Mouse (Mus musculus): ENCODE results near the gene Olfr1564.
"Not testable (repeated sequence)": the region's sequence is repeated elsewhere in the genome, so short reads cannot be mapped to it uniquely, and the experiment has no call there.

Gene Olfr1564

GRCm38 (mm10) chr17:33221590-33221989 lies at the start of gene Olfr1564:
TSS of gene Olfr1564 (minus strand) at chr17:33221690.
- no peak for DNase-seq

GRCm38 (mm10) chr17:33268907-33269306 lies 47.4 kb upstream of the Olfr1564 start:
- no peak for DNase-seq

- no peak for DNase-seq
These were observed 42.9 kb upstream of the Olfr1564 start, which contains the start of gene Olfr63 for GRCm38 (mm10) chr17:33264376-33264775. TSS of gene Olfr63 (plus strand) at chr17:33264676.

GRCm38 (mm10) chr17:33255319-33255657 lies 33.8 kb upstream of the Olfr1564 start:
- not testable (repeated sequence) for DNase-seq

- DNase-seq = not testable (repeated sequence)
These were observed 33.2 kb upstream of the Olfr1564 start, which contains the start of gene Zfp955a for GRCm38 (mm10) chr17:33254530-33255318. TSS of gene Zfp955a (minus strand) at chr17:33255145.

GRCm38 (mm10) chr17:33236646-33237045 lies 15.2 kb upstream of the Olfr1564 start:
- DNase-seq = not testable (repeated sequence)

- DNase-seq = not testable (repeated sequence)
These were observed 30.5 kb downstream of the Olfr1564 start, which contains the start of gene Olfr239 for GRCm38 (mm10) chr17:33191002-33191401. TSS of gene Olfr239 (plus strand) at chr17:33191302.

- not testable (repeated sequence) for DNase-seq
These were observed 53.3 kb downstream of the Olfr1564 start, which contains the start of gene Olfr55 for GRCm38 (mm10) chr17:33168147-33168546. TSS of gene Olfr55 (plus strand) at chr17:33168447.

All from kidney, postnatal 10 days (tissue).